Mouse (Mus musculus) lung, postnatal 4 days (tissue): ENCODE data around the gene Ankrd12.

Experiments used
- DNase-seq, 2 experiments: peaks; one replicate each; pipeline ENCODE4 v3.0.0; 2021

Ankrd12 gene

GRCm38 (mm10) chr17:65929319-65929978, 147.4 kb downstream of the Ankrd12 start:
- peak; percentile 62 to 70 for DNase-seq

- DNase-seq: no peak
Measured at GRCm38 (mm10) chr17:65927077-65927476, 149.8 kb downstream of the Ankrd12 start.

- DNase-seq: peak in 1 of 2 experiments; percentile 48
Measured at GRCm38 (mm10) chr17:65924218-65924617, 152.7 kb downstream of the Ankrd12 start.

GRCm38 (mm10) chr17:65921975-65922374, 154.9 kb downstream of the Ankrd12 start:
- no peak for DNase-seq

GRCm38 (mm10) chr17:65919235-65919634, 157.7 kb downstream of the Ankrd12 start:
- DNase-seq: no peak

- peak; percentile 88 to 95 for DNase-seq
Measured at GRCm38 (mm10) chr17:65916135-65916668, 160.7 kb downstream of the Ankrd12 start.
